Mouse (Mus musculus): ENCODE measurements around the gene Gm5108.

Gm5108 gene

DNA sequence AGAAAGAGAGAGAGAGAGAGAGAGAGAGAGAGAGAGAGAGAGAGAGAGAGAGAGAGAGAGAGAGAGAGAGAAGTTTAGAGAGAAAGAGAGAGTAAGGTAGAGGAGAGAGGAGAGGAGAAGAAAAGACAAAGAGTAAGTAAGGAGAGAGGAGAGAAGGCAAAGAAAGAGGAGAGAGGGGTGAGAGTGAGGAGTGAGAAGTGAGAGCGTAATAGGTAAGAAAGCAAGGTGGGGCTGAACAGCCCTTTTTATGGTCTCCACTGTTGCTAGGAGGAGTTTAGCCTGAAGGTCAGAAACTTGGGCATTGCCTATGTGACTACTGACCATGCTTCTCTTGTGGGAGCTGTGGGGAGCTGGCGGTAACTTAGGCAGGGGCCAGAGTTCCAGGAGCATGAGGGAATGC lies at the start of gene Gm5108:
Gm5108 (plus strand) TSS at position 301 of the 400 bp plus-strand sequence.
- no peak for DNase-seq (ENCODE audit: low read depth, low spot score)

DNA sequence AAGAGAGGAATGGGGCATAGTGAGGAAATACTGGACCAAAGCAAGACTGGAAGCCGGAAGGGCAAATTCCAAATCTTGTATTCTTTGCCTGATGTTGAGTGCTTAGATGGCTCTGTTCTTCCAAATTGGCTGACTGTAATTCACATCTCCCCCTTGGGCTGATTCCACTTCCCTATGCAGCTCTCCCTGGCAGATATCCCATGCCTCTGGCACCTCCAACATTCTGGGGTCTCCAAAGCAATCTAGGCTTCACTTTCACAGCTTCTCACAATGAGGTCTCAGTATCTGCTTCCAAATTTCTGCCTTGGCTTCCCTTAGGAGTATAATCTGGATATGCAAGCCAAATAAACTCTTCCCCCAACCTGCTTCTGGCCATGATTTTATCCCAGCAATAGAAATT lies 42.5 kb upstream of the Gm5108 start:
- no peak for DNase-seq (ENCODE audit: low read depth, low spot score)

DNA sequence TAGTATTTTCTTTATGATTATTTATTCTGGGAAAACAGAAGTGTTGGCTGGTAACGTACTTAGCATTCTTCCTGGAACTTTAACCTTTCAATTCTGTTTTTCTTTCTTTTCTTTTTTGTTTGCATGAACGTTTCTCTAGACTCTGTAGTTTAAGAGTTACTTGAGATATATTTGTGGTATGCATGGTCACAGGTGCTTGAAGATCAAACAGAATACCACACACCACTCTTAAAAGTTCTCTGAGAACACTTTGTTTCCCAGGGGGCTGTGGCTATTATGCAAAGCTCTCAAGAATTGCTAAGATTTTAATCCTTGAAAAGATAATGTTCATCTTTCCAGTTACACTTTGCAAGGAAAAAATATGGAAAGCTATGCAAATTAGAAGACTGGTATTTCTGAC lies 36.9 kb upstream of the Gm5108 start:
- DNase-seq (ENCODE audit: low read depth, low spot score), result no peak

DNA sequence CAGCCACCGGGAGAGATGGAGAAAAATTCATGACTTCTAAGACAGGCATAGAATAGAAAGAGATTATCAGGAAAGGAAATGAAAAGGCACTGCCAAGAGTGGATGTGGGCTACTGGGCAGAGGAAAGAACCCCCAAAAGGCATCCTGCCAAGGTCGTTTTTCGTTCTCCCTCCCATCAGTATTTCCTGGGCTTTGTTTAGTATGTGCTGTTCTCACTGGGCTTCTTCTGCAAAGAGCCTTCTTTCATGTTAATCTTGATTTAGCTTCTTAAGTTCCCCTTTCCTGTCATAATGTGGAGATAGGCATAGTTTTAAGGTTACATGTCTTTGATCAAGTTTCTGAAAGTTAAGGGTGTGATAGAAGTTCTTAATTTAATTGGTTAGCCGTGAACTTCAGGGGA lies 10.9 kb upstream of the Gm5108 start:
- no peak for DNase-seq (ENCODE audit: low read depth, low spot score)

DNA sequence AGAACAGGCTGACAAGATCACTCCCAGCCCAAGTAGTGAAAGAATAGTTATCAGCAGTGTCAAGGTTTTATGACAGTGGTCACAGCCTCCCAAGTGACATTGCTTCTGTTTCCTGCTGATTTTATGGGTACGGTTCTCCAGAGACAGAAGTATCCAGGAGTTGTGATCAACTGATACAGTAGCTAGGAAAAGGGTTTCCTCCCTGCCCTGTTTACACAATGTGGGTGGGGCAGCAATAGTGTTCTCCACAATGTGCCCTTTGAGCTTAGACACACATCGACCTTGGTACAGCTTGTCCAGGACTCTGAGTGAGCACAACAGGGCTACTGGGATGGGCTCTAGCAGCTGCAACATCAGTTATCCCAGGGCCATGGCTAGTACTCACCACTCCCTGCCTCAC lies 9.8 kb upstream of the Gm5108 start:
- DNase-seq (ENCODE audit: low read depth, low spot score), result no peak

DNA sequence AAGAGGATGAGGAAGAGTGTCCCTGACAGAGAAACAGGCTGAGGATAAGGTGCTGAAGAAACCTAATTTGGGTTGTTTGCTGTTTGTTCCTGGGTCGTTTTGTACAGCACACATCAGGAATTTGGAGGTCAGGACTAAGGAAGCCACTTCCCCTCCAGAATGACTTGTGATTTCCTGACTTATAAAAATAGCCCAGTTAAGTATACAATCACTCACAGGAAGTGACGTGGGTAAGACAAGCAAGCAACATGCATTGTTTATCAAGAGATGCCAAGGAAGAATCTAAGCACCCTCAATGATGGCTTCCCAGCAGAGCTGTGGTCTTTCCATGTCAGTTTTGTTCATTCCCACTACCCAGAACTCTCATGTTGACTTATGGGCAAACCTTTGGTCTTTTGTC lies 1.7 kb downstream of the Gm5108 start:
- no peak for DNase-seq (ENCODE audit: low read depth, low spot score)

DNA sequence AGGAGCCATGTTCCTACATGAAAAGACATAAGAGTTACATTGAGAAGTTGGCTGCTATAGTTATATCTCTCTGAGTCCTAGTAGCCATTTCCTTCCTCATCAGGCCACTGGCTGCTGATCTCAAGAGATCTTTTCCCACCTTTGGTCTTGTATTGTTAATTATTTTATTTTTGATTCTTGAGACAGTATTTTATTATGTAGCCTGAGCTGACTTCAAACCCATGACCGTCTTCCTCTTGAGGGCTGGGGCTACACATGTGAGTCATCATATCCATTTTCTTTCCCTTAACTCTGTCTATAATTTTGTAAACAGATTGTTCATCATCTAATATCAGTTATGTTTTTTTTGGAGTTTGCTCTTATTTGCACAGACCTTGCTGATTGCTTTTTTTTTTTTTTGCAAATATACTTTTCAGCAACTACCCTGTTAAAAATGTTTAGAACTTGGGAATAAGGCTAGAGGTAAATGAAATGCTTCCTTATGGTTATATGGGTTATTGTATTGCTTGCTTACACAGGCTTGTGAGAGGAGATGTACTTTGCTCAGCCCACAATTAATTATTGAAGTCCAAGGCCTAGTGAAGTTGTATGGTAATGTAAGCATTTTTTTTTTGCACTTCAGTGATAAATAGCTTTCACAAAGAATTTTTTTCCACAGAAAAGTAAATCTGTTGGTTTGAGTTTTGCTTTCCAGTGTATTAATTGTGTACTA lies 2.8 kb downstream of the Gm5108 start:
- DNase-seq (ENCODE audit: low read depth, low spot score), result no peak

DNA sequence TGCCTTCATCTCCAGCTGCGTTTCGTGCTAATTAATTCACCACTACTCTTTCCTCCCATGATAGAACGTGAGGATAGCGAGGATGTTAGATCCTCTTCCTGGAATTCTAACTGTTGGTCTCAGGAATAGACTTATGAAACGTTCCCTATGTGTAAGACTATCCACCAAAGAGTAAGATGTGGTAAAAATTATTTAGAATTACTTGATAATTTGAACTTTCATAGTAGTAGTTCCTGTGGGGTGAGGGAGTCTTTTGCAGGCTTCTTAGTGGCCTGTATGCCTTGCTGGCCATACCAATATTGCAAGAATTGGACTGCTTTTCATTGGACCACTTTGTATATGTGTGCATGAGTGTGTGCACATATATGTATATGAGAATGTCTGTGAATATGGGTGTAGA lies 4.9 kb downstream of the Gm5108 start, which contains the start of gene Gm21905:
Gm21905 (minus strand) TSS at position 101 of the 400 bp plus-strand sequence.
- DNase-seq (ENCODE audit: low read depth, low spot score), result no peak

DNA sequence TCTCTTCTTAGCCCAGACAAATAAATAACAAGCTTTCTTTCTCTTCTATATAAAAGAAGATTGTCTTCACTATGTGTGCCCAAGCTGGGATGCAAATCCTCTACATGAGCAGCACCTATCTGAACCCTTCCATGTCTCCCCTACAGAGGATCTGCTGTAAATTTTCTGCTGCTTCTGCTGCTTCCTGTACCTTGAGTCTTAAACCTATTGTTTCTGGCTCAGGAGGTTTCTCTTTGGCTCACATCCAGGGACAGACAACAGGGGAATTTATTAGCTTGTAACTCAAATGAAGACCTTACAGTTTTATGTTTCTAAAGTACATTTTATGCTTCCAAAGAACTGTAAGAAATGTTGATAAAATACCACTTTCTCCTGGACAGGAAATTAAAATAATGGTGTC lies 5.5 kb downstream of the Gm5108 start:
- no peak for DNase-seq (ENCODE audit: low read depth, low spot score)

DNA sequence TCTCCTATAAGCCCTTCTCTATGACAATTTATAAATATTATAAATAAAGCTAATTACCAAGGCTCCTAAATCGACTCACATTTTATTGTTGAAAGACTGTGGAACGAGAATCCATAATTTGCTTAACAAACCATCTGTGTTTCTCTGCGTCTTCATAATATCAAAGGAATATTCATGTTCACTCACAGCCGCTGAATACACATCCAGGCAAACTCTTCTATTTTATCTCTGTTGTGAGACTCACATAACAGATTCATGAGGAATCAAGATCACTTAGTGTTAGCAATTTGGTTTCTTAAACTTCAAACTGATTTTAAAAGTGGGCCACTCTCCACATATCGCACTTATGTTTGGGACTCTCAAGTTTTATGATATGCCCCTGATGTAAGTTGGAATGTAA lies 6.6 kb downstream of the Gm5108 start:
- no peak for DNase-seq (ENCODE audit: low read depth, low spot score)

DNA sequence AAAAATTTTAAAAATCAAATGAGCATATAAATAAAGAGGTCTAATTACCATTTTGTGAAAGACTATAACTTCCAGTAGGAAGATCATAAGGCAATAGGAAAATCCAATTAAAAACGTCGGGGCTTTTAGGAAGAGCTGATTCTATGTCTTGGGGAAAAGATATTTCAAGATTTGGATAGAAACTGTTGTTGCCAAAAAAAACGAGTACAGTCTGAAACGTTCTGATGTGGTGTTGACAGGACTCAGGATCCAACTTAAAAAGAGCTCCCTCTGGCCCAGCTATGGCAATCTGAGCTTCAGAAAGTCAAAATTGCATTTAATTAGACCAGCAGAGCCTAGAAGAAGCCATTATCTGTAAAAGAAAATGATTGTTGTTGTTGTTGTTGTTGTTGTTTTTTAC lies 12.6 kb downstream of the Gm5108 start:
- DNase-seq (ENCODE audit: low read depth, low spot score), result no peak

DNA sequence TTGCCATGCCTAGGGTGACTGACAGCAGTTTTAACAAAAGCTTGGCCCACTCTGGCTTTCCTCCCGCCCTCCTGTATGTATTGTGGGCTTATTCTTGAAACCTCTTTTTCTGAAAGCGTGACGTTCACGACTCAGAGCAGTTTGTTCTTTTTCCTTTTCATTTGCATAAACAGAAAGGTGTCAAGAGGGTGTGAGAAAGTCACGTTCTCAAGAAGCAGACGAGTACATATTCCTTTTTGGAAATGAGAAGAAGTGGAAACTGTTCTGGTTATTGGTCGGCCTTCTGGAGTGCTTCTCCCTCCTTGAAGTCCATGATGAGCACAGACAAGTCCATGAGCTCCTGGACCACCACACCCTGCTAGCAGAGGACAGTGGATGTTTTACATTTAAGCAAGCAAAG lies 14.0 kb downstream of the Gm5108 start:
- DNase-seq (ENCODE audit: low read depth, low spot score), result no peak

DNA sequence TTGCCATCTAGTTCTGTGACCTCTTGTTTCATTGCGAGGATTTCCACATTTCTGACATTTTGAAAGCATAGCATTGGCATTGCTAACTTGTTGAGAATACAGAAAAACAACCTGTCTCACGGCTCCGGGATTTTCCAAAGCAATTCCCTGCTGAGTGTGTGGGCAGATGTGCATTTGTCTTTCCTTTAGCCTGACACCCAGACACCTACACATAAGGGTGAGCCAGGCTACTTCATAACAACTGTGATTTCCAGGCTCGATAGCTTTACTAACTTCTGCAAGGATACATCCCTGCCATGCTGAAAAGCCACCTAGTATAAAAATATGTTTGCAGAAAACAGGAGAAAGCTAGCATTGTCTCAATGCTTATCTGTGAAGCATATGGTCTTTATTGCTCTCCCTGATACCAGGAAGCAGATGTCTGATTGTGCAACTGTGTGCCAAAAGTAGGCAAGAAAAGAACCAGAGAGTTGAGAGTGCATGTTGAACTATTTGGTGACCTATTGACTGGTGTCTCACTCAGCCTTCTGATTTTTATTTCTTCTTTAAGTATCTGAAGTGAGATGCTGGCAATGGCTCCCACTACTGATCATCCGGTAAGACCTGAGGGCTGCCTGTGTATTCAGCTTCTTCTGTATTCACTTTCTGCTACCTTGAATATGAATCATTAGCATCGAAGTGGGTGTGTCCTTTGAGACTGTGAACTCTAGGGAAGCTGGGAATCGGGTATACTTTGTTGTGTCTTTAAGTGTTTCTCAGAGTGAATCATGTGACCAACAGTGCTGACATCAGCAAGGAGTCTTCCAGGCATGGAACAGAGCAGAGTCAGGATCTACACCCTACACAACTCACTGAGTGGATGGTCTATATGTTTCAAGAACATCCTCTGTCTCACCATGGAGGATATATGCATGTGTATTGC lies 20.5 kb downstream of the Gm5108 start:
- no peak for DNase-seq (ENCODE audit: low read depth, low spot score)

DNA sequence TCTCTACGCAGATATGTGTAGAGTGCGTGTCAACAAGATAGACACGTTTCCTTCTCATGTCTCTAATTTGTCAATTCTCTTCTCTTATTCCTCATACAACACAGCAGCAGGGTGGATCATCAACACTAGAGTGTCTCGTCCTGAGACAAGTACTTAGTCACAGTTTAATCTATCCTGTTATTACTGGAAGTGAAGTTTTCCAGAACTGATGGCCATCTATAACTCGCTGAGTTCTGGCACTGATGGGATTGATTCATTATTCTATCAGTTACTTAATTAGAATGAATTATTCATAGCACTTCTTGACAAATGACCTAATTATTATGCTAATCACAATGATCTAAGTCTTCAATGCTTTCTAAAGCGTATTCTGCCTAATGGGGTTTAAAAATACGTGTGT lies 28.1 kb downstream of the Gm5108 start:
- no peak for DNase-seq (ENCODE audit: low read depth, low spot score)

DNA sequence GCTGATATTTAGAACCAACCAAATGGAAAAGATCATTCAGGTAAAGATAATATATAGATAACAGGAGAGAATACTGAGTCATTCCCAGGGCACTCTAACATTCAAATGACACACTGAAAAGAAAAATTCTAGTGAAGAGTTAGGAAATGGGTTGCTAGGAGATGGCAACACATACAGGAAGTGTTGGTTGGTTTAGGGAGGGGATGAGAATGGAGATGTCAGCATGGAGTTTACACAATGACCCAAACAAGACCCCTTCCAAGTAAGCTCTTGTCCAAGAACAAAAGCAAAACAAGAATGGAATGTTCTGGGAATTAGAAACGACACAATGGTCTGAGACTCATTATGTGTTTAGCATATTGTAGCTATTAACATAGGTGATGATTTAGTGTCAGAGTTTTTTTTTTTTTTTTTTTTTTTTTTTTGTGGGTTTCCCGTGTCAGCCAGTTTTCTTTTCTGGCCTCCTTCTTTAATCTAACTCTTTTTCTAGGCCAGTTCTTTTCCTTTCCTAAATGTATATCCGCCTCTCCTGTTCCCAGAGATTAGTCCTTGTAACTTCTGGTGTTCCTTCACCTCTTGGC lies 40.6 kb downstream of the Gm5108 start:
- no peak for DNase-seq (ENCODE audit: low read depth, low spot score)

DNA sequence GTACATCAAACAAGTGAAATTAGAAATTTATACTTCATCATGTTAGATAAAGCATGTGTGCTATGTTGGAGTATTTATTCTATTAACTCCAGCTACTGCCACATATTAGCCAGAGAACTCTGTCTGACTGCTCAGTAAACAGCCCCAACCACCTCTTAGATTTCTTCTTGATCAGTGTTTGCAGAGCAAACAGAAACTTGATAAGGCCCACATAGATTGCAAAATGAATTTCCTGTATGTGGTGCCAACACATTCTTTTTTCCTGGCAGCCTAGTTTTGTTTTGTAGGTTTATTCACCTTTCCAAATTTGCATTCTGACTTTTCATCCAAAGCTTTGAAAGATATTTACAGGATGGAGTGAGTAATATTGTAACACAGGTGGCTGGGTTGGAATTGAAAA lies 49.0 kb downstream of the Gm5108 start:
- no peak for DNase-seq (ENCODE audit: low read depth, low spot score)

DNA sequence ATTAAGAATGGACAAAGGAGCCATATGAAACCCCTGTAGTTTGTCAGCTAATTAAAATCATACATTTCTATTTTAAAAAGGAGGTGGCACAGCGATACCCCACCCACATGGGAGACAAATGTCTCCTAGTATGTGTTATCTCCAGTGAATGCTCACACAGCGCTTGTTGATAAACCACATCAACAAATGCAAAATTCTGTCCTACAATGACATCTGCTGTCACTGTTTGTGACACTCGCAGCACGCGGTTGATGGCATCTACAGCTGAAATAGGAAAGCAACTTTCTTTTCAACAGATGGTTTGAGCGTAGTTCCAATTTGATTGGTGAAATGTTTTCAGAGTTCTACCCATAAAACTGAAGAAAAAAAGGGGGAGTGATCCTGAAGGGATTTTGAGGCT lies 61.1 kb downstream of the Gm5108 start:
- no peak for DNase-seq (ENCODE audit: low read depth, low spot score)

DNA sequence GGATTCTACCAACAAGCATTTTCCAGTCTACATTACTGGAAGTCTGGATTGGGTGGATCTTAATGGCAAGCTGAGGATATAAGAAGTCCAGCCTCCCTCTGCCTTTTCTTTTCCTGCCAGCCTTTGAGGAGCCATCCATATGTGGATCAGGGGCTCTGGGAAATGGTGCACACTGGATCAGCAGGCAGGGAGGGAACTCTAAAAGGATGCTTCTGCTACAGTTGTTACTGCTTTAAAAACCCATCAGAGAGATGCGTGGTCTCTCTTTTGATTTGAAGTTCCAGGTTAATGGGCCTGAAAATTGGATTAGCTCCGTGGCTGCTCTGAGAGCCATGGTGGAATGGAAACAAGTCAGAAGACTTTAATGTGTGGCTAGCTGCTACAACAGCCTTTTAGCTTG lies 62.4 kb downstream of the Gm5108 start:
- DNase-seq (ENCODE audit: low read depth, low spot score), result no peak

DNA sequence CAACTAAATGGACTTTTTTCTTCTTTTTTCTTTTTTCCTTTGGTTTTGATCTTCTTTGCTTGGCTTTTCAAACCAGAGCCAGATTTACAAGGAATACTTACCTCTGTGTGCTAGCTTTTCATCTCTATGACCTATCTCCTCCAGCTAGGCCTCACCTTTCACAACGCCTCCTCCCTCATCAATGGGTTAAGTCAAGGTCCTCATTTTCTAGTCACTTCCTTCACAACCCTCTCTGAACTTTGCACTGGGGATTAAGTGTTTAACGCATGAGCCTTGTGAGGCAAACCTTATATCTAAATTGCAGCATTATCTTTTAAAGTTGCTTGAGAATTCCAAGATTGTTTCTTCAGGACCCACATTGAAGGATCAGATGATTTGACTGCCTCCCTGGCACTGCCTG lies 63.0 kb downstream of the Gm5108 start:
- no peak for DNase-seq (ENCODE audit: low read depth, low spot score)

DNA sequence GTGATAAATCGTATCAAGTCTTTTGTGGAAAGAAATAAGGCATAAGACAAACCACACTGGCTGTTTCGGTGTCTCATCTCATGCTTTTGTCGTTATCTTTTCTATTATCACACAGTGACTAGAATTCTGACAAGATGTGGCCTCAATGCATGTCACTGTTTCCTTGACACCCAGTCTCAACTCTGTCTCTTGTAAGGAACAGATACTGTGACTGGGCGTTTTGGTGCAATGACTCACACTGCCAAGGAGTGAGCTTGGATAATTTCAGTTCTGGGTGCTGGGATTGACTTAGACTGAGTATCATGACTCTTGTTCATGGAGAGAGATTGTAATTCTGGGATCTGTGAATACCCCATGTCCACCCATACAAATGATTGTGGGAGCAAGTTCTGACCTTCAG lies 65.6 kb downstream of the Gm5108 start:
- no peak for DNase-seq (ENCODE audit: low read depth, low spot score)

DNA sequence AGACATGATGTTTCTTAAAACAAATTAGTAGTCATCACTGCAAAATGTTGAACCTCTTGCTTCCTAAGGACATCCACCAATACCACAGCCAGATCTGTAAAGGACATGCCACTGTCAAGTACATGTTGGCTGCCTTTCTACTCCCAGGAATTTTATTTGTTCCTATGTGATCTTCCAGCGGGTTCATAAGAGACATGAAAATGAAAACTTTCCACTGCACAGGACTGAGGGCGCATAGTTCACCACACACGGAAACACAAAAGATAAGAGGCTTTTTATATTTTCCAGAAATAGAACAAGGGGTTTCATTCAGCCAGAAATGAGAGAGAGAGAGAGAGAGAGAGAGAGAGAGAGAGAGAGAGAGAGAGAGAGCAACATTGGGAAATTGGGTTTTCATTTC lies 70.1 kb downstream of the Gm5108 start:
- no peak for DNase-seq (ENCODE audit: low read depth, low spot score)

DNA sequence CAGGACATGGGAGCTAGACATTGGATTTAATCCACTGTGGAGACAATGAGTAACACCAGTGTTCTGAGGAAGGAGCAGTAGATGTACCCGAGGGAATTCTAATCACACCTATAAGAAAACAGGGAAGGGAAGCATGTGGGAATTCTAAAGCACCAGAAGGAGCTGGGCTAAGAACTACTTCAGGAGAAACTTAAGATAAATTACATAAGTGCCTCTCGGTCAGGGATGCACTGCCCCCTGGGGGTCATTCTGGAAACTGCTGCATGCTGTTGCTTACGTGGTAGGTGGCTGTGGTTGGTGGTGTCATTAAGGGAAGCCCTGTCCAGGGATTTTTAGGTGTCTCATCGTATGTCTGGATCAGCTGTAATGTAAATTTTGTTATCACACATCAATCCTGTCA lies 71.1 kb downstream of the Gm5108 start:
- peak; percentile 62 for DNase-seq (ENCODE audit: low read depth, low spot score)

DNA sequence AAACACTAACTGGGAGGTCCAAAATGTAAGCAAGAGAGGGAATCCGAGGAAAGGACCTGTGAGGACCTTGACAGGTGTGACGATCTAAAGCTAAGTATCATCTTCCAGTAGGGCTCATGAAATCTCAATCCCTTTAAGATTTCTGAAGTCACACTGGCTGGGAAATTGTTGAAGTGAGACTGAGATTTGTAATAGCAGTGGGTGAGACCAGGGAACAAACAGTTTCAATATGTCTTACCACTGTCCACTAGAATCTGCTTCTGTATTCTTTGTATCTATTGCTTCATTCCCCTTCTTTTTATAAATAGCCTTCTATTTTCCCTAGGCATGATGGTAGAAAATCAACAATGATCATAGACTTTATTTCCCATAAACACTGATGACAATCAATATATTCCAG lies 79.4 kb downstream of the Gm5108 start:
- DNase-seq (ENCODE audit: low read depth, low spot score), result no peak

Data from A20 (cell line).